Mouse (Mus musculus) embryonic fibroblast, embryonic 13.5 days (primary cell): Measurements from ENCODE around the gene Prss34.

ENCODE experiments used
- CTCF ChIP-seq: IDR thresholded peaks from 2 replicates; pipeline ENCODE4 v1.5.1; 2011; ENCODE audit warnings: mild to moderate bottlenecking, control low read depth, low read length, moderate library complexity, borderline replicate concordance; ENCODE audit not compliant: insufficient read depth
- POLR2A ChIP-seq: IDR thresholded peaks from 2 replicates; pipeline ENCODE4 v1.6.1; 2011; ENCODE audit warnings: low read depth, mild to moderate bottlenecking, control low read depth, low read length, moderate library complexity

DNA sequence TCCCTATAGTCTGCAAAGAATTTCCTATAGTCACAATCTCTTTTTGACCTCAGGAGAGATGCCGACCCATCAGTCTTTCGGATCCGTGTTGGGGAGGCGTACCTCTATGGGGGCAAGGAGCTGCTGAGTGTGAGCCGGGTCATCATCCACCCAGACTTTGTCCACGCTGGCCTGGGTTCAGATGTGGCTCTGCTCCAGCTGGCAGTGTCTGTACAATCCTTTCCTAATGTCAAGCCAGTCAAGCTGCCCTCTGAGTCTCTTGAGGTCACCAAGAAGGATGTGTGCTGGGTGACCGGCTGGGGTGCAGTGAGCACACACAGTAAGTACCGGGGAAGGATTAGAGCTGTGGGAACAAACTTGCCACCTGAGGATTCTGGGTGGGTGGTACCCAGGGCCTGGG, 22.6 kb downstream of the Prss34 start:
- TF ChIP-seq CTCF (no peak), POLR2A (no peak)
